Mouse (Mus musculus) testis, adult 2 months (tissue): ENCODE results near the gene Ccdc184.

Experiments used
- CTCF ChIP-seq: fragments of 200-500 bp; IDR thresholded peaks from 2 replicates; pipeline ENCODE4 v1.5.1; 2012; ENCODE audit warnings: low read depth, mild to moderate bottlenecking, inconsistent platforms, low read length, moderate library complexity; ENCODE audit not compliant: control insufficient read depth, insufficient read depth, insufficient replicate concordance
- POLR2A ChIP-seq: fragments of 200-500 bp; IDR thresholded peaks from 2 replicates; pipeline ENCODE4 v1.6.1; 2012; ENCODE audit warnings: low read depth, mild to moderate bottlenecking, inconsistent platforms, low read length, moderate library complexity; ENCODE audit not compliant: control insufficient read depth

DNA sequence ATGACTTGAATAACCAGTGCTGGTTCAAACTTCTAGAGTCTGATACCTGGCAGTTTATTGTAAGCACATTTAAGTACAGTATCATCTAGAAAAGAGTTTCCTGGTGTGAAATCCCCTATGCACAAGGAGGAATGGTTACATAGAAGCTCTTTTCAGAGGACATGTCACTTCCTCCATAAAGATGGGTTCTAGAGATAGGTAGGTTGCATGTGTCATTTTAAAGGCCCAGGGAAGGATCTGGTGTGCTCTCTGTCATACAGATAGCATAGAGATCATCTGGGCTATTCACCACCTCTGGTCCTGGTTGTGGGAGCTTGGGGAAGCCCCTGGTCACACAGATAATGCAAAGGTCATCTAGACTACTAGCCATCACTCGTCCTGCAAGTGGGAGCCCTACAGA is 9.7 kb upstream of the Ccdc184 start:
- TF ChIP-seq CTCF (no peak), POLR2A (no peak)
